Mouse (Mus musculus): Measurements from ENCODE around the gene Fam43b.

Gene Fam43b

DNA sequence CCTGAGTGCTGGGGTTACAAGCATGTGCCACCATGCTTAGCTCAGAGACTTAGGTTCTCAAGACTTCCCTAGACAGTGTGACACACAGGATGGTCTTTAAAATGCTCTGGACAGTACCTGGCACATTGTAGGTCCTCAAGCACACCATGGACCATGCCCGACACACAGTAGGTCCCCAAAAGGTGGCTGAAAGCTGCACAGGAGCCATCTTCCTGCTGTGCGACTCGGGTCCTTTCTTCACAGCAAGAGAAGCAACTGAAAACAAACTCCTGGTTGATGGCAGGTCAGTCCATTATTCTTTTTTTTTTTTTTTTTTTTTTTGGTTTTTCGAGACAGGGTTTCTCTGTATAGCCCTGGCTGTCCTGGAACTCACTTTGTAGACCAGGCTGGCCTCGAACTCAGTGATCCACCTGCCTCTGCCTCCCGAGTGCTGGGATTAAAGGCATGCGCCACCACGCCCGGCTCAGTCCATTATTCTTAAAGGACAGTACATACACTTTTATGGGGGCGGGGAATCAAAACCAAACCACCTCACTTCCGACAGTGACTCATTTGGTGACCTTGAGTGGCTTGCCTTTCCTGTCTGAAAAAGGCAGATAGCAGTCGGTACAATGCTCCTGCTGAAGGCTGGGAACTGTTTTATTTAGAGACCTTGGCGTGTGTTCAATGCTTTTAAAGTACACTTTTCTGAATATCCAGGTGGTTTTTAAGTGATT is 11.3 kb upstream of the Fam43b start:
- in situ Hi-C loops (cut with MboI; ENCODE audit: low pct_unique_long_range_greater_than_20kb in 1 of 2, low sequenced_read_pairs in 2 of 2, unreplicated experiment in 1 of 2) = no loop called here

DNA sequence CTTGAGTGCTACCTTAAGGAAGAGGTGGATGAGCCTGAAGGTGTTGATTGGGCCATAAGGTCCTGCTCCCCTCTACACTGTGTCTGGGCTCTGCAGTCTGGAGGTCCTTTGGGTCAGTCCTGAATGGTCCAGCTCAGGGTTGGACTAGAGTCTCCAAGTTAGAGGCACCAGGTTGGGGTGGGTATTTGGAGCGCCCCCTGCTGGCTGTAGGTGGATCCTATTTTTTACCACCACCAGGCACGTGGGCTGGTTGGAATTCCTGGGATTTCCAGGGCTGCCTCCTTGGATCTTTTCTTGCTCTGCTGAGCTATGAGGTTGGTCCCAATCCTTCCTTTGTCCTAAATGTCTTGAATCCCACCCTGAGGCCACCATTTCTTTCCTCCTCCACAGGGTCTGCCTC is 8.5 kb upstream of the Fam43b start:
- in situ Hi-C loops (cut with MboI; ENCODE audit: low pct_unique_long_range_greater_than_20kb in 1 of 2, low sequenced_read_pairs in 2 of 2, unreplicated experiment in 1 of 2) = no loop called here

DNA sequence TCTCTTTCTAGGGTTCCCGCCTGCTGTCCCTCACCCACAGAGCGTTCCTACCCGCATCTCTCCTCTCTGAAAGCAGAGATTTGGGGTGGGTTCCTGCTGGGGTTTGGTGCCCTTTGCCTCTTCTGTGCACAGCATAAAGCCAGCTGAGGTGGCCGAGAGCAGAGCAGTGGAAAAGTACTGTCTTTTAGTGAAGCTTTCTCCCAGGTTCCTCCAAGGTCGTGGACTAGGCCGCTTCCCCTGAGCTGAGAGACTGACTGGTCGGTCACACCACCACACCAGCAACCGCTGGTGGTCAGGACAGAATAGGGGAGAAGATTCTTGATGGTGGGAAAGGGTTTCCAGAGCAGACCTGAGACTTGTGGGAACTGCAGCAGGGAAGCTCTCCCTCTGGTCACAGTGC is 383 bp upstream of the Fam43b start:
- in situ Hi-C loops (cut with MboI; ENCODE audit: low pct_unique_long_range_greater_than_20kb in 1 of 2, low sequenced_read_pairs in 2 of 2, unreplicated experiment in 1 of 2) = no loop called here

DNA sequence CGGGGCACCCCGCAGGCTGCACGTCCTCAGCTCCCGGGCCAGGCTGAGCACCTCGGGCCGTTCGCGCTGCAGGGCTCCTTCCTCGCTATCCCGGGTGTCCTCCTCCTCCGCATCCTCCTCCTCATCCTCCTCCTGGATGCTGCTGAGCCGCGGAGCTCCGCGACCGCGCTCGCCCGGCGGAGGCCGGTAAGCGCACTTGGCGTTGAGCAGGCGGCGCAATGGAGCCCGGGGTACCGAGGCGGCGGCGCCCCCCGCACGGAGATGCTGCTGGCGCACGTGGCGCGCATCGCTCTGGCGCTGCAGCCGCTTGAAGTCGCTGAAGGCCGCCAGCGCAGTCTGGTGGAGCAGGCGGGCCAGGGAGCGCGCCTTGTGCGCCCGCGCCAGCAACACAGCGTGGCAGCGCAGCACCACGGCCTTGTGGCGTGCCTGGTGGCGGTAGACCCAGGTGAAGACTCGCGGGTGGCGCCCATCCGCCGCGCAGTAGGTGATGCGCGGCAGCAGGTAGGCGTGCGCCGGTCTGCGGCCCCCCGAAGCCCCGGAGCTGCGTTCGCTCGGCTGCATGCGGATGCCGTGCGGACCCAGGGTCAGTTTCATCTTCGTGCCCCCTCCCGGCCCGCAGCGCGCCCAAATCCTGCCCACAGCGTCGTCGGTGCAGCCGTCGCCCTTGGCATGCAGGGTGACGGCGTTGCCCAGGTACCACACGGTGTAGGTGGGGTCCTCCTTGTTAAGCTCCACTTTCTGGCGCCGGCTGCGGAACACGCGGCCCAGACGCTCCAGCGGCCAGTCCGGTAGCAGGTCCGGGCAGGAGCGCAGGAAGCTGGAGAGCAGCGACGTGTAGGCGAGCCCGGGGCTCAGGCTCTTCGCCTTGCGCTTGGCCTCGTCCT is 999 bp downstream of the Fam43b start:
- in situ Hi-C loops (cut with MboI; ENCODE audit: low pct_unique_long_range_greater_than_20kb in 1 of 2, low sequenced_read_pairs in 2 of 2, unreplicated experiment in 1 of 2) = no loop called here

DNA sequence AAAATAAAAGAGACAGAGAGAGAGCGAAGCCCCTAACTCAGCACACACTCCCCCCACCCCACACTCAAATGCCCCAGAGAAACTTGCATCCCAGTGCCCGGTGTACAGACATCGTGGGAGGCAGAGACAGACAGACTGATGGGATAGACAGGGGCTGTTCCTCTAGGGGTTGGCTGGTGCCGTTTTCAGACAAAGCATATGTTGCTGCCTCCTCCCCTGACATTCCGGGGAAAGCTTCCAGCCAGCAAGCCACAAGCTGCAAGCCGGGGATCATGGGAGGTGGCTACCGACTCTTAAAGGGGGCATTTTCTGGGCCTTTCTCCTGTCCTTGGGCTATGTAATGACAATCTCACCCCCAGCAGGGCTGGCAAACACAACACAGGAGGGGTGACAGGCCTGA is 2.6 kb downstream of the Fam43b start:
- in situ Hi-C loops (cut with MboI; ENCODE audit: low pct_unique_long_range_greater_than_20kb in 1 of 2, low sequenced_read_pairs in 2 of 2, unreplicated experiment in 1 of 2) = no loop called here

DNA sequence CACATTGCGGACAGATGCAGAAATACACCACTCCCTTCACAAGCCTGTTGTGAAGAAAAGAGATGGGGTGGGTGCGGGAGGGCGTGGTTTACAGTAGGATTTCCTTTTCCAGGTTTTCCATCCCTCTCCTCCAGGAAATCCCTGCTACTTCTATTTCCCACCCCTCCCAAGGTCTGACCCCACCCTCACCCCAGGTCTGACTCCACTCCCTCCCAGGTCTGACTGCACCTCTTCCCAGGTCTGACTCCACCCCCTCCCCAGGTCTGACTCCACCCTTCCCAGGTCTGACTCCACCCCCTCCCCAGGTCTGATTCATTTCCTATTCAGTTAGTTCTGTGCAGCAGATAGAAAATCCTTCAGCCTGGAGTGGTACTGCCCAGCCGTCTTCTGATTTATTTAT is 12.5 kb downstream of the Fam43b start:
- in situ Hi-C loops (cut with MboI; ENCODE audit: low pct_unique_long_range_greater_than_20kb in 1 of 2, low sequenced_read_pairs in 2 of 2, unreplicated experiment in 1 of 2) = no loop called here

DNA sequence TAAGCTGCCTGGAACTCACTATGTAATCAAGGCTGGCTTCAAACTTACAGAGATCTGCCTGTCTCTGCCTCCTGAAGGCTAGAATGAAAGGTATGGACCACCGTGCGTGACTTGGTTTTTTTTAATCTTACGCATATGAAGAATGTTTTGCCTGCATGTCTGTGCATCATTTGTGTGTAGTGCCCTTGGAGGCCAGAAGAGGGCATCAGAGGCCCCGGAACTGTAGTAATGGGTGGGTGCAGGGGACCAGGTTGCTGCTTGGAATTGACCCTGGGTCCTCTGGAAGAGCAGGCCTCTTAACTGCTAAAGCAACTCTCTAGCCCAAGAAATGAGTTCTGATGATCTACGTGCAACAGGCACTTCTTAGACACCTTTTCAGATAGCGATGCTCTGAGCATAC is 13.9 kb downstream of the Fam43b start:
- in situ Hi-C loops (cut with MboI; ENCODE audit: low pct_unique_long_range_greater_than_20kb in 1 of 2, low sequenced_read_pairs in 2 of 2, unreplicated experiment in 1 of 2) = no loop called here

DNA sequence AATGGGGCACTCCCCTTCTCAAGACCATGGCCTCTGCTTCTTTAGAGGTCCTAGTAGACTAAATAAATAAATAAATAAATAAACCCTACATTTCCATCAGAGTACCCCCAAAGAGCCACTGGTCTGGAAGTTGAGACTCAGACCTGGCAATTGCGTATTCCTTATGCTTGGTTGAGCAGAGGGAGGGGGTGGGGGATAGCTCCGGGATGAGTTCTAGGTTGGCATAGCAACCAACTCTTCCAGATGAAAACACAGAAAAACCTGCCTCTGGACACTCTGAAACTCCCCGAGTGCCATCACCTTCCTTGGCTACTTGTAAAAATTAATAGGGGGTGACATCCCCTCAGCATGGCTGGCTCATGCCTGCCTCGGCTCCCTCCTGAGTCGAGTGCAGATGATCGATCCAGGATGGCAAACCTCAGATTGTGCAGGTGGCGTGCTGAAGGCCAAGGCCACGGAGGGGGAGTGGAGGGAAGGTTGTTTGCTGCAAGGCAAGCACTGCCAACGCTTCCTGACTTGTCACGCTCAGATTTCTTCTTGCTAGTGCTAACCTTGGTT is 16.1 kb downstream of the Fam43b start:
- in situ Hi-C loops (cut with MboI; ENCODE audit: low pct_unique_long_range_greater_than_20kb in 1 of 2, low sequenced_read_pairs in 2 of 2, unreplicated experiment in 1 of 2) = no loop called here

DNA sequence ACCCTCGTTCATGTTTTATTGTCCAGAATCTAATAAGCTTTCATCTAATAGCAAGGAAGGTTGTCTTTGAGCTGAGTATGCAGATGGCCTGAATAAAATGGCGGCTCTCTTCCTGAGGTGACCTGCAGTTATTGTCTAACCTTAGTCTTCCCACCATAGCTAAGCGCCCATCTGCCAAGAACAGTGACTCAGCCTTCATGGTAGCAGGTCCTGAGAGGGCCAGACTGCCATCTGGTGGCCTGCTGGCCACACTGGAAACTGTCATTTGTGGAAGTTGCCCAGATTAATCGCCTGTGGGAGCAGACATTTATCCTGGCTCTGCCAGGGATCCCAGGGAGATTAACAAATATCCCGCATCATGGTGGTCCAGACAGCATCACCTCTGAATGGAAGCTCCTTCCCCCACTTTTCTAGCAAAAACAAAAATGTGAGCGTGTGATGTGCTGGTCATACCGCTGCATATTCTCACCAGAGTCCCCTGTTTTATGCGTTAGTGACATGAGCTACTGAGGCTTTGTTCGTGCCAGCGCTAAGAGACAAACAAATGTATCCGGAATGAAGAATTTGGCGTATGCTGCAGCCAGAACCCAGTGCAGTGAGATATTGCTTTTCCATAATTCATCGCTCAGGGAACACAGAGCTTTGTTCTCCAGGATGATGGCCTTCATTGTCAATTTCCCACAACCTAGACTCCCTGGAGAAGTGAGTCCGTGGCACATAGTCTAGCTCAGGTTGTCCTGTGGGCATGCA is 17.1 kb downstream of the Fam43b start:
- in situ Hi-C loops (cut with MboI; ENCODE audit: low pct_unique_long_range_greater_than_20kb in 1 of 2, low sequenced_read_pairs in 2 of 2, unreplicated experiment in 1 of 2) = no loop called here

DNA sequence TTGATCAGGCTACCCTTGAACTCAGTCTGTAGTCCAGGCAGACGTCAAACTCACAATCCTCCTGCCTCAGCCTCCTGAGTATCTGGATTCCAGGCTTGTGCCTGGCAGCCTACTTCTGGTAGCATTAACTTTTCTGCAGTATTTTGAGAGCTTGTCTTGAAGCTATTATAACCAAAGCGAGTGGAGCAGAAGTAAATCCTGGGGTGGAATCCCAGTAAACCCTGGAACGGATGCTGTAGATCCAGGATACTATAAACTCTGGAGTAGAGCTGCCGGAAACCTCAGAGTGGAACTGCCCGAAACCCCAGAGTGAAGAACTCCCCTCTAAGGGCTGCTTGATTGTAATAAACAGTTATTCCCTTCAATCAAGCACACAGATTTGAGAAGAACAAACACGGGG is 18.8 kb downstream of the Fam43b start:
- in situ Hi-C loops (cut with MboI; ENCODE audit: low pct_unique_long_range_greater_than_20kb in 1 of 2, low sequenced_read_pairs in 2 of 2, unreplicated experiment in 1 of 2) = no loop called here

DNA sequence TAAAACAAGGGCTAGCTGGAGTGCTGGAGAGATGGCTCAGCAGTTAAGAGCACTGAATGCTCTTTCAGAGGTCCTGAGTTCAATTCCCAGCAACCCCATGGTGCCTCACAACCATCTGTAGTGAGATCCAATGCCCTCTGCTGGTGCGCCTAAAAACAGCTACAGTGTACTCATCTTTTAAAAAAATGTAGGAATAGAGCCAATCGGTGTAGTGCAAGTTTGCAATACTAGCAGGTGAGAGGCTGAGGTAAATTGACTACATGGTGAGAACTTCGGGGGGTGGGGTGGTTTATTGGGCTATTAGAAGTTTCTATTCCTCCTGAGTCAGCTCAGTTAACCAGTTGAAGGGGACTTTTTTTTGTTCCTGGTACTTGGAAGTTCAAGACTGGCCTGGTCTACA is 21.2 kb downstream of the Fam43b start:
- in situ Hi-C loops (cut with MboI; ENCODE audit: low pct_unique_long_range_greater_than_20kb in 1 of 2, low sequenced_read_pairs in 2 of 2, unreplicated experiment in 1 of 2) = no loop called here

DNA sequence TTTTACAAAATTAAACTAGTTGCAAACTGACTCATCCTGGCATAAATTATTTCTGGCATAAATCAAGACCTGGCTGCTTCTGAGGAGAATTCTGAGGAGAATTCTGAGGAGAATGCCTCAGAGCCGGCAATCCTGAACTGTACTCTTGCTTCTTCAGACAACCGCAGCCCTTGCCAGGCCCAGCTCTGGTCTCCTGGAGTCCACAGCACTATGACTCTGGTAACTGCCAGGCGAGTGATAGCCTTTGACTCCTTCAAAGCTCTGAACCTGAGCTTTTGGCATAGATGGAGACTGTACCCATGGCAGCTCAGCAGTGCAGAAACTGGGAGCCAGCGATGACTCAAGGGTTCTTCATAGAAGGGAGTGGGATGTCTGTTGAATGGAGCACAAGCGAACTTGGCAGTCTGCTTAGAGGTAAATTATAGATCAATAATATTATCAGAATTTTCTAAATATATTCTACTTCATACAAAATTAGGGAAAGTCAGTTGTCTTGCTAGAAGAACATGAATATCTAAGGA is 25.3 kb downstream of the Fam43b start:
- in situ Hi-C loops (cut with MboI; ENCODE audit: low pct_unique_long_range_greater_than_20kb in 1 of 2, low sequenced_read_pairs in 2 of 2, unreplicated experiment in 1 of 2) = no loop called here

DNA sequence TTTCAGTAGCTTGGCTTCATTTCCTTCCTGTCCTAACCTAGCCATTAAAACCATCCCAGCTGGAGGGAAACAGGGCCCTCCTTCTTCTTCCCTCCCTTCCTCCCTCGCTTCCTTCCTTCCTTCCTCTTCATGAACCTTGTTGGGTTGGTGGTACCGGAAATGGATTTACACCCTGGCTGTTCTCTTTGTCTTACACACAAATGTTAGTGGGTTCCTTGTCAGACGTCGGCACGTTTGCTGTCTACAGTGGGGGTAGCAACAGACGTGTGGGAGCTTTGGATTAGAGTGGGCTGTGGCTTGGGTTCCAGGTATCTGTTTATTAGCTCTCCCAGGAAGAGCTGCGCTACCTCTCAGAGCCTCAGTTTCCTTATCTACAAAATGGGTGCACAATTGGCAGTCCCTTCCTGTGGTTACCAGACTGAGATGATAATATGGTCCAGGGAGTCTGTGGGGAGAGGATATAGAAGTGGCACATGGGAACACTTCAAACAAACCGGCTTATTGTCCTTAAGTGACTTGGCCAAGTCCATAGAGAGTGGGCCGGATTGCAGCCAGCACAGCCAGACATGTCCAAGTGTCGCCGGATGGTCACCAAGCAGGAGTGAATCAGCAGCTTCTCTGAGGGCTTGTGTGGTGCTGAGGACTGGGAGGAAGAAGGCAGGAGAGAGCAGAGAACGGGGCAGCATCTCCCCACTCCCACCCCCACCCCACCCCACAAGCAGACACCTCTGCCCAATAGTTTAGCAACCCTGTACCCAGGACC is 27.6 kb downstream of the Fam43b start:
- in situ Hi-C loops (cut with MboI; ENCODE audit: low pct_unique_long_range_greater_than_20kb in 1 of 2, low sequenced_read_pairs in 2 of 2, unreplicated experiment in 1 of 2) = no loop called here

DNA sequence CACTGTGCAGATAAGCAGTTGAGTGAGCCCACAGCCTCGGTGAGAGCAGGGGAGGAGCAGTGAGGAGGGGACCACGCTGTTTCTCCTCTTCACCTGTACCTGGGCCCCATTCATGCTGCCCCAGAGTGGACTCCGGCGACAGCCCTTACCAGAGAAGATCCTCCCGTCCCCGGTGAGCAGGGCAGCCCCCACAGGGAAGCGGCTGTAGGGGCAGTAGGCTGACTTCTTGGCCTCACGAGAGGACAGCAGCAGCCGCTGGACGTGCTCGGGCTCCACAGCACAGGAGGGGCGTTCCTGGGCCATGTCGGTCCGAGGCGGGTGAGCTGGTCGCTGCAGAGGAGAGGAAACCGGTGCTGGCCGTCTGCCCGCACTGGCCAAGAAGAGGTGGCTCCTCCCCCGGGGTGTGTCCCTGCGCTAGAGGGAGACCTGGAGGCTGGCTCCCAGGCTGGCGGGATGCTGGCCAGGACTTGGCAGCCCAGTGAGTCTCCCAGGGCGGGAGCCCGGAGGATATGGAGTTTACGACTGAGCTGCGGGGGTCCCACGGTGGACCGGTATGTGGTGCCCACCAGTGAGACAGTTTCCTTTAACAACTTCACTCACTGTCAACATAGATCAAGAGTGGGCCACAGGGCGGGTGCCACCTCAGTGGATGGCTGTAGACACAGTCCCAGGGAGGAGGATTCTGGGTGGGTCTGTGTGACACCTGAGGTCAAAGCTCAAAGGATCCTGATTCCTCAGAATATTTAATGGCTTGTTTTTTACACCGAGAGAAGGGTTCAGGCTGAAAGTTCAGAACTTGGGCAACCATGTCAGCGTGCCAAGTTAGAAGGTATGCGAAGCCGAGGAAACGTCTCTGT is 28.5 kb downstream of the Fam43b start, which contains the start of gene Cda:
TSS of gene Cda (minus strand) at position 352 of the 857 bp plus-strand sequence.
- in situ Hi-C loops (cut with MboI; ENCODE audit: low pct_unique_long_range_greater_than_20kb in 1 of 2, low sequenced_read_pairs in 2 of 2, unreplicated experiment in 1 of 2) = no loop called here

DNA sequence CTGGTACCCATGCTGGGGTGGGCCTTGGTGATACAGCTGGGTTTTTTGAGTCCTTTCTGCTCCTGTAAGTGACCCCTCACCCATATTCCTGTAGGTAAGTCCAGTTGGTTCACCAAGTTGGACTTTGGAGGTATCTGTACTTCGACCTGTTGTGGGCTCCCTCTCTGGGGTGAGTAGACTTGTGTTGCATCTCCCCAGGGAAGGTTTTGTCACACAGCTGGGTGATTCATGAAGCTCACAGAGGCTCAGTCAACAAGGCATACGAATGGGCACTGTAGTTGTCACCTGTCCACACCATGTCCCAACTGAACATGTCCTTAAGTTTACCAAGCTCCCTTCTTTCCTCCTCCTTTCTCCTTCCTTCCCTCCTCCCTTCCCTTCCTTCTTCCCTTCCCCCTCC is 29.8 kb downstream of the Fam43b start:
- in situ Hi-C loops (cut with MboI; ENCODE audit: low pct_unique_long_range_greater_than_20kb in 1 of 2, low sequenced_read_pairs in 2 of 2, unreplicated experiment in 1 of 2) = no loop called here

DNA sequence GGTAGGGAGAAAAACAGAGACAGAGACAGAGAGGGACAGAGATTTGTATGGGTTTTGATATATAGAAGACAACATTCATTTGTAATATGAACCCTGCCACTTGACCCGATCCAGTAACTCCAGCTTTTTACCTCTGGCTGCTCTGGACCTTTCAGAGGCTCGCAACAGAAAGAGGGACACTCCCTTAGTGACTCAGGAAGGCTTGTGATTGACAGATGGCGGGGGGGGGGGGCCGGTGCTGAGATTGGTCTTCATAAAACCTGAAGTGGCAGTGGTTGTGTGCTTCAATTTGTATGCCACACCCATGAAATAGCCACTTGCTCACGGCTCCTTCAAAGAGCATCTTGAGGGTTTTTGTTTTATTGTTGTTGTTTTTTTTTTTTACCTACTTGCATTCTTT is 32.8 kb downstream of the Fam43b start:
- in situ Hi-C loops (cut with MboI; ENCODE audit: low pct_unique_long_range_greater_than_20kb in 1 of 2, low sequenced_read_pairs in 2 of 2, unreplicated experiment in 1 of 2) = no loop called here

DNA sequence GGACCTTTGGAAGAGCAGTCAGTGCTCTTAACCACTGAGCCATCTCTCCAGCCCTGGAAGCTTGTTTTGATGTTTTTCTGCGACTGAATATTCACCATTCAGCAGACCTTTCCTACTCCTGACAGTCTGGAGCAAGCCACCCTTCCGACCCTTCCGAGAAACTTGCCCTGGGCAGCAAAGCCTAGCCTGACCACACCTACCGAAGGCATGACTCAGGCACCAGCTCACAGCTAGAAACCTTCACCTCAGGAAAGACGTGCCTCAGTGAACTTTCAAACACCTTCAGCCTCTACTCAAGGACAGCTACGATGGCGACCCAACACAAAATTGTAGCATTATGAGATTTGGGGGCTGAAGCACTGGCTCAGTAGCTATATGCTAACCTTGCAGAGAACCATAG is 33.4 kb downstream of the Fam43b start:
- in situ Hi-C loops (cut with MboI; ENCODE audit: low pct_unique_long_range_greater_than_20kb in 1 of 2, low sequenced_read_pairs in 2 of 2, unreplicated experiment in 1 of 2) = no loop called here
